Mouse (Mus musculus): Measurements from ENCODE around the gene Hsd11b1. TPM values are rescaled to one million over a fixed set of nuclear protein-coding genes. Genes with fewer than 3 reads are reported as not detected.

Hsd11b1 gene
- polyA plus RNA-seq, 1 experiment = 3.1 TPM

DNA sequence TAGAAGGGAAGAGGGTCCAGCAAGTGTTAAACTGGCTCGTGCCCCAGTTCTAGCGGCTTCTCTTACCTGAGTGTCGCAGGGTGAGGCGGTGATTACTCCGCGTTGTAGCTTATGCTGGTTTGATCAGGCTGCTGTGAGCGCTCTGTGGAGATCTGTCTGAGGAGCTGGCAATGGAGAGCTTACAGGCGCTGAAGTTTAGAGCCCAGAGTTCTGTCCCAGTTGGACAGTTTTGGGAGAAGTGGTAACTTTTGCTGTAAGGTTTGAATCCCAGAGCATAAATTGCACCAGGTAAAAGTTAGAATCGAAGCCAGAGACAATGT lies 90.1 kb downstream of the Hsd11b1 start:
- Histone ChIP-seq H3K27me3 (ENCODE audit: control insufficient read depth, insufficient read depth, low read length) (no peaks in the 10 kb centered on the region), H3K36me3 (ENCODE audit: control insufficient read depth, insufficient read depth, low read length) (peaks cover 14% of the 10 kb centered on the region), H3K4me1 (ENCODE audit: control insufficient read depth, insufficient read depth, insufficient read length, low read length) (peaks cover 27% of the 10 kb centered on the region), H3K4me3 (ENCODE audit: low read depth, low read length) (peak overlapping the region; percentile 76), H3K27ac (ENCODE audit: insufficient read depth, low read depth, low read length) (peak overlapping the region; percentile 88)
- WGBS = 6% methylated on average over 9 of the region's 9 CpGs
- TF ChIP-seq CTCF (IDR thresholded peaks at IDR 0.05; ENCODE audit: extremely low read depth, insufficient read length, insufficient replicate concordance, low read depth, low read length) = no peak
- TF ChIP-seq POLR2A (IDR thresholded peaks at IDR 0.05; ENCODE audit: low read depth, low read length) = no peak

DNA sequence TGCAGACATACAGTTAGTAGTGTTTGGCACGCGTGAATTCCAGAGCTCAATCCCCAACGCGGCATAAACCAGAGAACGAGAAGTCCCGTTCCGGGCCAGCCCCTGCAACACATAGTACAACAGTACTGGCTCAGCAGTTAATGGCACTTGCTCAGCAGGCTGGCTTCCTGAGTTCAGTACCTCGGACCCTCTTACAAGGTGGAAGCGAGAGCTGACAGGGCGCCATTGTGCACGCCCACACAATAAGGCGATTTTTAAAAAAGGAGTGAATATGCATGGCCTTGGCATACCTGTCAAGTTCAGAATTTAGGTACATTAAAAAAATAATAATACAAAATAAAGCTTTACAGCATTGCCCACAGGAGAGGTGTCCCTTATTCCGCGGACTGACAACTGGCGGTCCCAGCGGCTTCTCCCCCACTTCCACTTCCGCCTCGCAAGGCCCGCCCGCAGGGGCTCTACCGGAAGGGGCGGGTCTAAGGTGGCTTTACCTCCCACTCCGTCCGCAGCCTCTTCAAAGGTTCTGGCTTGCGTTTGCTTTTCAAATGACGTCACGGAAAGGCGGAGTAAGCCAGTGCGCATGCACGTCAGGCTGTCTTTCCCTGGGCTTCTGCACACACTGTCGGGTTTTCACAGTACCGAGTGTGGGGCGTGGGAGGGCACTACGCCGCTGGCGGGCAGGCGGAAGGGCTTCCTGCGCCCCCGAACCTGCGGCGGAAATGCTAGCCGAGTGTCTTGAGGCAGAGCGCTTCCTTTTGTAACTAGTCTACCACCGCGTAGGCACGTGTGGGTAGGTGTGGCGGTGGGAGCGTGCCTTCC lies 90.7 kb downstream of the Hsd11b1 start:
- TF ChIP-seq CTCF (IDR thresholded peaks at IDR 0.05; ENCODE audit: extremely low read depth, insufficient read length, insufficient replicate concordance, low read depth, low read length) (no peak), POLR2A (IDR thresholded peaks at IDR 0.05; ENCODE audit: low read depth, low read length) (peak; percentile 91)

More for the DNA sequence above, 90.7 kb downstream of the Hsd11b1 start:
- Histone ChIP-seq H3K4me1 (ENCODE audit: control insufficient read depth, insufficient read depth, insufficient read length, low read length) (peaks cover 25% of the 10 kb centered on the region), H3K36me3 (ENCODE audit: control insufficient read depth, insufficient read depth, low read length) (peaks cover 18% of the 10 kb centered on the region), H3K27me3 (ENCODE audit: control insufficient read depth, insufficient read depth, low read length) (no peaks in the 10 kb centered on the region), H3K4me3 (ENCODE audit: low read depth, low read length) (peak overlapping the region; percentile 76), H3K27ac (ENCODE audit: insufficient read depth, low read depth, low read length) (peak overlapping the region; percentile 88)
- WGBS = under 1% methylated on average over 48 of the region's 48 CpGs

Other genes starting within 250 kb of the Hsd11b1 start
- gene Syt14, start 228.3 kb downstream of the Hsd11b1 start, polyA plus RNA-seq (2012; rRNA removed) = 0.01 and 0.05 TPM in 2 replicates
- gene Diexf, start 133.8 kb downstream of the Hsd11b1 start, polyA plus RNA-seq (2012; rRNA removed) = 3.1 and 5.5 TPM in 2 replicates
- 43.4 and 141 TPM in 2 replicates for gene Irf6, start 111.0 kb downstream of the Hsd11b1 start, polyA plus RNA-seq (2012; rRNA removed)
- 1.6 and 2.0 TPM in 2 replicates for gene A130010J15Rik, start 96.0 kb downstream of the Hsd11b1 start, polyA plus RNA-seq (2012; rRNA removed)
- gene Traf3ip3, start 62.4 kb downstream of the Hsd11b1 start, polyA plus RNA-seq (2012; rRNA removed) = 2.6 and 4.6 TPM in 2 replicates
- gene Lamb3, start 56.4 kb downstream of the Hsd11b1 start, polyA plus RNA-seq (2012; rRNA removed) = 13.9 and 21.7 TPM in 2 replicates
- gene G0s2, start 9.1 kb upstream of the Hsd11b1 start, polyA plus RNA-seq (2012; rRNA removed) = 14.2 and 22.5 TPM in 2 replicates
- 0.30 and 0.41 TPM in 2 replicates for gene Camk1g, start 106.2 kb upstream of the Hsd11b1 start, polyA plus RNA-seq (2012; rRNA removed)